Mouse (Mus musculus): ENCODE results near the gene Gal. TPM values are rescaled to one million over a fixed set of nuclear protein-coding genes. Genes with fewer than 3 reads are reported as not detected.
A peak's percentile ranks its signal among the peaks of the same experiment; 100 is the strongest.

The Gal gene
- polyA plus RNA-seq (2014; fragmentation: Nextera tagmentation; extraction: Ambion mirVana) = 4.0 and 5.3 TPM in 2 replicates

DNA sequence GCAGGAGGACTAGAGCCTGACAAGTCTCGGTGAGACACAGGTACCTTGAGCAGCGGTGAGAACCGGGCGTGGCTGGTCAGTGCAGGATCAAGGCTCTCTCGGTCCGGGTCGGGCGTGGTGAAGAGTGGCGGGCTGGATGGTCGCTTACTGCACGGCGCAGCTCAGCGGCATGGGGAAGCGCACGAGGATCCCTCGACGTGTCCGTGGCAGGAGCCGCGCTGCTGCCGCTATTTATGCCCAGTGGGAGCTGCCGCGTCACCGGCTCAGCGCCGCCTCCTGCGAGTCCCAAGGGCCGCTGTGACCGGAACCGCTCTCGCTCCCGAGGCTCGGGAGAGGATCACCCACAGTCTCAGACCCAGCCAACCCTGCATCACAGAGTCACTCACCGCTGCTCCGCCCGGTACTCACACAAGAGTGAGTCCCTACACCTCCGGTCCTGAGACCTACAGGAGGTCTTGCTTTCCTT is at the start of gene Gal:
Gene Gal, minus strand, starts transcription at position 277 of the 466 bp plus-strand sequence.
- ATAC-seq (ENCODE audit: insufficient read depth, low FRiP score, low TSS enrichment) (peak; percentile 53; the same call in 1 of the 2 replicates), DNase-seq (ENCODE audit: low spot score) (peak; percentile 32)
- H3K27ac ChIP-seq (ENCODE audit: low read depth, low read length) = no peak within 1 kb of the TSS

DNA sequence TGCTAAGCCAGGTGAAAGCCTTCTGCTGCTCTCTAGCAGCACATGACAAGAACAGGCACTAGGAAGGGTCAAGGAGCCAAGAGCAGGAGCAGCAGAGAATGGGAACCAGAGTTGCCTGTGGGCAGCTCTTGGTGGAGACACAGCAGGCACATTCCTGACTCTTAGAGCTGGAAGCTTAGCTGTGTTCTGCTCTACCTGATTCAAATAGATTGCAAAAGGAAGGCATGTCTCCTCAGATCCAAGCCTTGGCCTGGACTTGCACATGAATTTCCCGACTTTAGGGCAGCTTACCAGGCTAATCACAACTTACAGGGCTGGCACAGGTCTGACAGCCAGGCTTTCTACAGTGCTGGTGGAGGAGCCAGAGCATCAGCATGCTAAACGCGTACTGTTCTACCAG is 45.6 kb upstream of the Gal start:
- Histone ChIP-seq H3K9me3 (ENCODE audit: control insufficient read depth, low read length) (no peaks in the 10 kb centered on the region), H3K4me1 (ENCODE audit: control insufficient read depth, insufficient read depth, low read length) (no peaks in the 10 kb centered on the region), H3K27me3 (ENCODE audit: control insufficient read depth, insufficient read depth, low read length) (no peaks in the 10 kb centered on the region), H3K27ac (ENCODE audit: low read depth, low read length) (no peak overlapping the region), H3K4me2 (ENCODE audit: low read depth) (no peak overlapping the region), H3K4me3 (ENCODE audit: low read depth, low read length) (no peak overlapping the region), H3K36me3 (ENCODE audit: control insufficient read depth, insufficient read depth, low read length) (peaks cover 34% of the 10 kb centered on the region), H3K9ac (ENCODE audit: low read length) (no peak overlapping the region)
- ATAC-seq (ENCODE audit: insufficient read depth, low FRiP score, low TSS enrichment) (no peak), DNase-seq (ENCODE audit: low spot score) (no peak)
- WGBS = 94% methylated on average over 3 of the region's 3 CpGs

More for the DNA sequence above, at the start of gene Gal:
- Histone ChIP-seq H3K9ac (ENCODE audit: low read length) (peak within 1 kb of the TSS; percentile 23; the same call in 1 of the 2 replicates), H3K4me2 (ENCODE audit: low read depth) (peak within 1 kb of the TSS; percentile 48), H3K4me3 (ENCODE audit: low read depth, low read length) (peak within 1 kb of the TSS; percentile 25), H3K36me3 (ENCODE audit: control insufficient read depth, insufficient read depth, low read length) (no peaks in the 10 kb centered on the region), H3K27me3 (ENCODE audit: control insufficient read depth, insufficient read depth, low read length) (peaks cover 18% of the 10 kb centered on the region), H3K9me3 (ENCODE audit: control insufficient read depth, low read length) (no peaks in the 10 kb centered on the region), H3K4me1 (ENCODE audit: control insufficient read depth, insufficient read depth, low read length) (no peaks in the 10 kb centered on the region)
- WGBS = 3% methylated on average over 37 of the region's 37 CpGs

DNA sequence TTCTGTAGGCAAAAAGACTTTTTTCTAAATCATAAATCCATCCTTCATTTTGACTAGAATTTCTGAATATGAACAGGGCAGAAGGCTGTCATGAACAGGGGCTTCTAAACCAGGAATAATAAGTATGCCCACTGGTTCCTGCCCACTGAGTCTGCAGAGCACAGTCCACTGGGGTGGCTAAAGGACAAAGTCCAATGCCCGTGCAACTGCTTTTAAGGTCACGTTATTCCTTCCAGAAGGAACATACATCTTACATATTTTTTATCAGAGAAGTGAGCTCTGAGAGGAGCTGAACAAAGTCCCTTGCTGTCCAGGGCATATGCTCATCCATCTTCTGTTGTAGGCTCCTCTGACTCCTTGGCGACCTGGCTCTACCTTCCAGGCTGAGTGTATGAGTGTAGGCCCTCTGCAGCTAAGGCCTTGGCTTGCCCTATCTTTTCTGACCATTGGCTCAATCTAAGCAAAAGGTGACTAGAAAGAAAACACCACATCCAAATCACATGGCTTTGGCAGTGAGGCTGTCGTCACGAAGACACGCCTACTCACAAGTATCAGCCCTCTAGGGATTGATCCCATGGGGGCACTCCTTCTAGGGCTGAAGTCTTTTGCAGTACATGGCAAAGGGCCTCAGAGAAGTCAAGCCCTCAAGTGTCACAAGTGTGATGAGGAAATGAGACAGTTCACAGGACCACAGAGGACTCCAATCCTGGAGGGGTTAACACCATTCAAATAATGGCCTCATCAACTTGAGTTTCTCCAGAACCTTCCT is 44.2 kb upstream of the Gal start:
- no peak overlapping the region for H3K27ac ChIP-seq (ENCODE audit: low read depth, low read length)
- H3K27me3 ChIP-seq (ENCODE audit: control insufficient read depth, insufficient read depth, low read length) = no peaks in the 10 kb centered on the region
- H3K4me3 ChIP-seq (ENCODE audit: low read depth, low read length) = no peak overlapping the region
- DNase-seq (ENCODE audit: low spot score) (no peak), ATAC-seq (ENCODE audit: insufficient read depth, low FRiP score, low TSS enrichment) (no peak)
- H3K36me3 ChIP-seq (ENCODE audit: control insufficient read depth, insufficient read depth, low read length) = peaks cover 29% of the 10 kb centered on the region
- no peaks in the 10 kb centered on the region for H3K4me1 ChIP-seq (ENCODE audit: control insufficient read depth, insufficient read depth, low read length)
- 94% methylated on average over 6 of the region's 6 CpGs for WGBS
- H3K4me2 ChIP-seq (ENCODE audit: low read depth) = no peak overlapping the region
- H3K9ac ChIP-seq (ENCODE audit: low read length) = no peak overlapping the region
- H3K9me3 ChIP-seq (ENCODE audit: control insufficient read depth, low read length) = no peaks in the 10 kb centered on the region

DNA sequence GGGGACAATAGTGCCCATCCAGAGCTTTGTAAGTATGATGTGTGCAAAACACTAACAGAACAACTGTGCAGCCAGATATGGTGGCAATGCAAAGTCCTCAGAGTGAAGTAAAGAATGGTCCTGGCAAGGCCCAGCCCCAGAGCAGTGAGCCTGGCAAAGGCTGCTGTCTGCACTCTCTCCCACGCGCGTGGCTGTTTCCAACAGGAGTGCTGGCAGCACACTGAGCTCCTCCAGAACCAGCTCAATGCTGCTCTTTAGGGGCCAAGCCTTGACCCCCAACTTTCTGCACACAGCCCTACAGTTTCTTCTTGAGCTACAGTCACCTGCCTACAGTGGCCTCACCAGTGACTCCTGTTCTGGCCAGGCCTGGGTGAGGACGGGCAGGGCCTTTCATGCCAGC is 43.4 kb upstream of the Gal start:
- no peak overlapping the region for H3K27ac ChIP-seq (ENCODE audit: low read depth, low read length)
- no peak overlapping the region for H3K9ac ChIP-seq (ENCODE audit: low read length)
- WGBS = 95% methylated on average over 4 of the region's 4 CpGs
- H3K36me3 ChIP-seq (ENCODE audit: control insufficient read depth, insufficient read depth, low read length) = peaks cover 27% of the 10 kb centered on the region
- no peak for DNase-seq (ENCODE audit: low spot score)
- H3K4me1 ChIP-seq (ENCODE audit: control insufficient read depth, insufficient read depth, low read length) = no peaks in the 10 kb centered on the region
- H3K27me3 ChIP-seq (ENCODE audit: control insufficient read depth, insufficient read depth, low read length) = no peaks in the 10 kb centered on the region
- ATAC-seq (ENCODE audit: insufficient read depth, low FRiP score, low TSS enrichment) = no peak
- H3K4me3 ChIP-seq (ENCODE audit: low read depth, low read length) = no peak overlapping the region
- H3K4me2 ChIP-seq (ENCODE audit: low read depth) = no peak overlapping the region
- H3K9me3 ChIP-seq (ENCODE audit: control insufficient read depth, low read length) = no peaks in the 10 kb centered on the region

GRCm38 (mm10) chr19:3451649-3452048 is 37.3 kb upstream of the Gal start:
- DNase-seq (ENCODE audit: low spot score) = no peak

DNA sequence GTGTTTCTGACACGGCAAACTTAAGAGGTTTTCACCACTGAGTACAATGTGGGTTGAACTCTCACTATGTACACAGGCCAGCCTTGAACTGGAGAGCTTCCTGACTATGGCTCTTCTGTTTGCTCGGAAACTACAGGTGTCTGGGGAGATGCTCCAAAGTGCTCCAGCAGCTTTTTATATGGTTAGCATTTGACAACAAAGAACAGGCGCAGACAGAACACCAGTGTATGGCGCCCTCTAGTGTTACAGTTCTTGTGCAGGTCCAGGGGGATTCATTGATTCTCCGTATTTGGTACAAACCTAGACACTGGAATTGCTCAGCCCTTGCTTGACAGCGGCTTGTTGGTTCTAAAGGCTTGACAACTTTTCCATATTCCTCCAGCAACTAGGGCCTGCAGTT is 36.8 kb upstream of the Gal start:
- H3K4me1 ChIP-seq (ENCODE audit: control insufficient read depth, insufficient read depth, low read length) = no peaks in the 10 kb centered on the region
- H3K4me3 ChIP-seq (ENCODE audit: low read depth, low read length) = no peak overlapping the region
- H3K9me3 ChIP-seq (ENCODE audit: control insufficient read depth, low read length) = no peaks in the 10 kb centered on the region
- 32% methylated on average over 6 of the region's 6 CpGs for WGBS
- peak; percentile 73; the same call in 1 of the 2 replicates for ATAC-seq (ENCODE audit: insufficient read depth, low FRiP score, low TSS enrichment)
- no peak overlapping the region for H3K27ac ChIP-seq (ENCODE audit: low read depth, low read length)
- no peaks in the 10 kb centered on the region for H3K27me3 ChIP-seq (ENCODE audit: control insufficient read depth, insufficient read depth, low read length)
- no peak overlapping the region for H3K9ac ChIP-seq (ENCODE audit: low read length)
- no peak overlapping the region for H3K4me2 ChIP-seq (ENCODE audit: low read depth)
- peak; percentile 79 for DNase-seq (ENCODE audit: low spot score)
- H3K36me3 ChIP-seq (ENCODE audit: control insufficient read depth, insufficient read depth, low read length) = no peaks in the 10 kb centered on the region

More at GRCm38 (mm10) chr19:3451649-3452048, 37.3 kb upstream of the Gal start:
- Histone ChIP-seq H3K4me2 (ENCODE audit: low read depth) (no peak overlapping the region), H3K9ac (ENCODE audit: low read length) (no peak overlapping the region), H3K9me3 (ENCODE audit: control insufficient read depth, low read length) (no peaks in the 10 kb centered on the region), H3K4me1 (ENCODE audit: control insufficient read depth, insufficient read depth, low read length) (no peaks in the 10 kb centered on the region), H3K4me3 (ENCODE audit: low read depth, low read length) (no peak overlapping the region), H3K27me3 (ENCODE audit: control insufficient read depth, insufficient read depth, low read length) (no peaks in the 10 kb centered on the region), H3K36me3 (ENCODE audit: control insufficient read depth, insufficient read depth, low read length) (peaks cover under 1% of the 10 kb centered on the region), H3K27ac (ENCODE audit: low read depth, low read length) (0 out of 2 replicates have a peak overlapping the region, but pooled peaks have one; percentile 39)
- WGBS = 59% methylated on average over 6 of the region's 6 CpGs
- ATAC-seq (ENCODE audit: insufficient read depth, low FRiP score, low TSS enrichment) = no peak

DNA sequence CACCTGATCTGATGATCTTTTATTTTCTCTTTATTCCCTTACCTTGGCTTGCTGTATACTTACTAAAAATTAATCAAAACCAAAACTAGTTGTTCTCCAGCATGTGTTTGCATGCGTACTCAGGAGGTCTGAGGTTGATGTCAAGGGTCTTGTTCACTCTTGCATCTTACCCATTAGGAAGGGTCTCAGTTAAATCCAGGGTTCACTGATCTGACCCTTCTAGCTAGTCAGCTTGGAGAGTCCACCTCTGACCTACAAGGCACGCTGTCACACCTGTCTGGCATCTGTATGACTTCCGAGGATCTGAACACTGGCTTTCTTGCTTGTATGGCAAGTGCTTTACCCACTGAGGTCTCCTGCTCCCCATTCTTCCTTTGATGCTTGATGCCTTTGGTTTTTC is 36.4 kb upstream of the Gal start:
- WGBS = 99% methylated on average over 3 of the region's 3 CpGs
- no peak overlapping the region for H3K9ac ChIP-seq (ENCODE audit: low read length)
- H3K27ac ChIP-seq (ENCODE audit: low read depth, low read length) = no peak overlapping the region

GRCm38 (mm10) chr19:3449248-3449647 is 34.9 kb upstream of the Gal start:
- no peaks in the 10 kb centered on the region for H3K36me3 ChIP-seq (ENCODE audit: control insufficient read depth, insufficient read depth, low read length)
- DNase-seq (ENCODE audit: low spot score) = no peak
- no peak for ATAC-seq (ENCODE audit: insufficient read depth, low FRiP score, low TSS enrichment)
- H3K27me3 ChIP-seq (ENCODE audit: control insufficient read depth, insufficient read depth, low read length) = no peaks in the 10 kb centered on the region
- H3K4me2 ChIP-seq (ENCODE audit: low read depth) = no peak overlapping the region
- no peak overlapping the region for H3K9ac ChIP-seq (ENCODE audit: low read length)
- H3K27ac ChIP-seq (ENCODE audit: low read depth, low read length) = no peak overlapping the region
- H3K4me3 ChIP-seq (ENCODE audit: low read depth, low read length) = no peak overlapping the region
- WGBS = 83% methylated on average over 3 of the region's 3 CpGs
- no peaks in the 10 kb centered on the region for H3K9me3 ChIP-seq (ENCODE audit: control insufficient read depth, low read length)
- H3K4me1 ChIP-seq (ENCODE audit: control insufficient read depth, insufficient read depth, low read length) = no peaks in the 10 kb centered on the region

More for the DNA sequence above, 36.4 kb upstream of the Gal start:
- Histone ChIP-seq H3K4me3 (ENCODE audit: low read depth, low read length) (no peak overlapping the region), H3K4me2 (ENCODE audit: low read depth) (no peak overlapping the region), H3K36me3 (ENCODE audit: control insufficient read depth, insufficient read depth, low read length) (no peaks in the 10 kb centered on the region), H3K9me3 (ENCODE audit: control insufficient read depth, low read length) (no peaks in the 10 kb centered on the region), H3K4me1 (ENCODE audit: control insufficient read depth, insufficient read depth, low read length) (no peaks in the 10 kb centered on the region), H3K27me3 (ENCODE audit: control insufficient read depth, insufficient read depth, low read length) (no peaks in the 10 kb centered on the region)
- no peak for ATAC-seq (ENCODE audit: insufficient read depth, low FRiP score, low TSS enrichment)
- no peak for DNase-seq (ENCODE audit: low spot score)

DNA sequence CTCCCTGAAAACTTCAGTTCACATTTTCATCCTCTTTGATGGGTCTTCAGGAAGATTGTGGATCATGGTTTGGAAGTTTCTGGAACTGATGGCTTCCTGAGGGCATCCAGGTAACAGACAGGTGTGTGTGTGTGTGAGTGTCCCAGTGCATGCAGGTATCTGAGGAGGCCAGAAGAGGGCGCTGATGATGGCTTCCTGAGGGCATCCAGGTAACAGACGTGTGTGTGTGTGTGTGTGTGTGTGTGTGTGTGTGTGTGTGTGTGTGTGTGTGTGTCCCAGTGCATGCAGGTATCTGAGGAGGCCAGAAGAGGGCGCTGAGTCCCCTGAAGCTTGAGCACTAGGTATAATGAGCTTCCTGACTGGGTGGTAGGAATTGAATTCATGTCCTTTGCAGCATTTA is 33.0 kb upstream of the Gal start:
- Histone ChIP-seq H3K9me3 (ENCODE audit: control insufficient read depth, low read length) (no peaks in the 10 kb centered on the region), H3K4me3 (ENCODE audit: low read depth, low read length) (no peak overlapping the region), H3K4me1 (ENCODE audit: control insufficient read depth, insufficient read depth, low read length) (no peaks in the 10 kb centered on the region), H3K27me3 (ENCODE audit: control insufficient read depth, insufficient read depth, low read length) (no peaks in the 10 kb centered on the region), H3K4me2 (ENCODE audit: low read depth) (no peak overlapping the region), H3K27ac (ENCODE audit: low read depth, low read length) (no peak overlapping the region), H3K36me3 (ENCODE audit: control insufficient read depth, insufficient read depth, low read length) (no peaks in the 10 kb centered on the region), H3K9ac (ENCODE audit: low read length) (no peak overlapping the region)
- DNase-seq (ENCODE audit: low spot score) = no peak
- no peak for ATAC-seq (ENCODE audit: insufficient read depth, low FRiP score, low TSS enrichment)
- 70% methylated on average over 2 of the region's 3 CpGs for WGBS
